Mouse (Mus musculus) ES-E14 (cell line): ENCODE measurements at regions not wholly inside any gene's neighbourhood (a gene's known extent, or its start where the extent isn't known, plus 50 kb on each side); places are given as distances from the start of the nearest gene placed in this dataset.

ENCODE experiments used
- DNase-seq: peaks from one replicate; pipeline ENCODE4 v3.0.0-alpha.2; 2013; ENCODE audit warnings: low read depth, low spot score
- H3K27ac ChIP-seq: 2 replicates; pipeline ENCODE4 v1.5.1; 2012; ENCODE audit warnings: low read depth, mild to moderate bottlenecking, low read length, moderate library complexity, mixed read lengths; ENCODE audit not compliant: poor library complexity, insufficient read depth, severe bottlenecking
- H3K36me3 ChIP-seq: 2 replicates; pipeline ENCODE4 v1.6.1; 2012; ENCODE audit warnings: mild to moderate bottlenecking, low read length, moderate library complexity, mixed read lengths; ENCODE audit not compliant: control insufficient read depth, poor library complexity, insufficient read depth, severe bottlenecking
- H3K4me1 ChIP-seq, 2 experiments: fragments of 150-350 bp in 1 of 2; sonication (generic) in 1 of 2; 2 replicates each; pipeline ENCODE4 v1.6.1; 2012; ENCODE audit warnings: low read length in 2 of 2, mild to moderate bottlenecking in 1 of 2, mixed read lengths in 1 of 2; ENCODE audit not compliant: control insufficient read depth in 2 of 2, insufficient read depth in 2 of 2, poor library complexity in 1 of 2
- H3K4me3 ChIP-seq, 2 experiments: fragments of 150-350 bp in 1 of 2; sonication (generic) in 1 of 2; 2 replicates each; pipeline ENCODE4 v1.5.1; 2012; ENCODE audit warnings: low read length in 2 of 2, low read depth in 1 of 2, mild to moderate bottlenecking in 1 of 2, mixed read lengths in 1 of 2; ENCODE audit not compliant: insufficient read depth in 1 of 2, poor library complexity in 1 of 2, severe bottlenecking in 1 of 2
- H3K9ac ChIP-seq: 2 replicates; pipeline ENCODE4 v1.6.1; 2012; ENCODE audit warnings: low read depth, mild to moderate bottlenecking, low read length, mixed read lengths; ENCODE audit not compliant: poor library complexity, insufficient read depth, severe bottlenecking
- H3K9me3 ChIP-seq: fragments of 150-350 bp; sonication (generic); 2 replicates; pipeline ENCODE4 v1.6.1; 2012; ENCODE audit warnings: low read depth, mild to moderate bottlenecking, low read length; ENCODE audit not compliant: control insufficient read depth, insufficient read depth
- CHD2 ChIP-seq: IDR thresholded peaks from 2 replicates; pipeline ENCODE4 v1.6.1; 2014; ENCODE audit warnings: mild to moderate bottlenecking, low read depth, low read length, inconsistent platforms
- HCFC1 ChIP-seq: IDR thresholded peaks from 2 replicates; pipeline ENCODE4 v1.6.1; 2012; ENCODE audit warnings: low read length, inconsistent platforms, borderline replicate concordance; ENCODE audit not compliant: insufficient read depth
- MAFK ChIP-seq: IDR thresholded peaks from 2 replicates; pipeline ENCODE4 v1.6.1; 2014; ENCODE audit warnings: mild to moderate bottlenecking, low read depth, low read length, inconsistent platforms; ENCODE audit not compliant: insufficient read depth
- ZC3H11A ChIP-seq: IDR thresholded peaks from 2 replicates; pipeline ENCODE4 v1.6.1; 2012; ENCODE audit warnings: low read depth, mild to moderate bottlenecking, inconsistent platforms, low read length, borderline replicate concordance
- ZNF384 ChIP-seq: IDR thresholded peaks from 2 replicates; pipeline ENCODE4 v1.6.1; 2012; ENCODE audit warnings: low read depth, low read length, inconsistent platforms
- in situ Hi-C, 2 experiments: fragments of 600-800 bp; cut with MboI; formaldehyde crosslinking; loops; one replicate each; pipeline ENCODE4 v1.15.1; 2025; ENCODE audit warnings: low sequenced_read_pairs in 2 of 2, inconsistent platforms in 1 of 2; ENCODE audit not compliant: unreplicated experiment in 2 of 2

DNA sequence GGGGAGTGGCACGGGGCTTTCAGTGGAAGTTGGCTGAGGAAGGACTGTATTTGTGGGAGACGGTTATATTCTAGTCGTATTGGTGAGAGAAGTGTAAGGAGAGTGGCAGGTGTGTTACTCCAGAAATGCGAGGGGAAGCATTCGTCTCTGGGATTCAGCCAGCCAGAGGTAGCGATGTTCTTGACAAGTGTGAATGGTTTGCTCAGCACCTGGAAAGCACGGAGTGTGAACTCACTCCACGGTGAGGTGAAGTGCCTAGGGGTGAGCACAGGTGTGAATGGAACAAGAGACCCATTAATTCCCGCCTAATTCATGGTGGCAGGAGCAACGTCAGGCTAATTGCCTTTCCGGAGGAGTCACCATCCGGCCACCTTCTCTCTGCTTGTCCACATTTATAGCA is 498.9 kb downstream of the Dok5 start:
- Histone ChIP-seq H3K9me3 (no peaks in the 10 kb centered on the region), H3K4me1 (peaks cover 9 to 11% of the 10 kb centered on the region in 2 experiments), H3K36me3 (no peaks in the 10 kb centered on the region), H3K4me3 (no peak overlapping the region), H3K27ac (no peak overlapping the region), H3K9ac (no peak overlapping the region)
- in situ Hi-C loops, result no loop called here
- DNase-seq, result no peak
- no peak for TF ChIP-seq ZC3H11A
- TF ChIP-seq MAFK, result no peak
- TF ChIP-seq HCFC1, result no peak
- no peak for TF ChIP-seq CHD2
- TF ChIP-seq ZNF384, result no peak

GRCm38 (mm10) chr2:171228229-171228628 is 496.6 kb downstream of the Dok5 start:
- Histone ChIP-seq H3K36me3 (no peaks in the 10 kb centered on the region), H3K27ac (no peak overlapping the region), H3K9ac (no peak overlapping the region), H3K4me3 (no peak overlapping the region), H3K9me3 (no peaks in the 10 kb centered on the region), H3K4me1 (peaks cover 9 to 11% of the 10 kb centered on the region in 2 experiments)
- no peak for TF ChIP-seq ZC3H11A
- TF ChIP-seq CHD2, result no peak
- no peak for TF ChIP-seq MAFK
- TF ChIP-seq HCFC1, result no peak
- no peak for DNase-seq
- in situ Hi-C loops, result no loop called here

GRCm38 (mm10) chr2:171213792-171214191 is 482.2 kb downstream of the Dok5 start:
- TF ChIP-seq ZNF384 (no peak), MAFK (no peak), ZC3H11A (no peak), HCFC1 (no peak), CHD2 (no peak)
- no peak for DNase-seq
- no peaks in the 10 kb centered on the region for H3K36me3 ChIP-seq
- H3K9ac ChIP-seq, result no peak overlapping the region
- H3K4me1 ChIP-seq, result no peaks in the 10 kb centered on the region
- no peaks in the 10 kb centered on the region for H3K9me3 ChIP-seq
- H3K4me3 ChIP-seq, result no peak overlapping the region
- in situ Hi-C loops, result no loop called here
- no peak overlapping the region for H3K27ac ChIP-seq

GRCm38 (mm10) chr2:171196472-171196871 is 464.9 kb downstream of the Dok5 start:
- Histone ChIP-seq H3K4me1 (no peaks in the 10 kb centered on the region), H3K27ac (no peak overlapping the region), H3K36me3 (no peaks in the 10 kb centered on the region), H3K9me3 (no peaks in the 10 kb centered on the region), H3K4me3 (no peak overlapping the region), H3K9ac (no peak overlapping the region)
- DNase-seq, result no peak
- TF ChIP-seq MAFK (no peak), ZNF384 (no peak), CHD2 (no peak), HCFC1 (no peak), ZC3H11A (no peak)
- in situ Hi-C loops, result no loop called here

DNA sequence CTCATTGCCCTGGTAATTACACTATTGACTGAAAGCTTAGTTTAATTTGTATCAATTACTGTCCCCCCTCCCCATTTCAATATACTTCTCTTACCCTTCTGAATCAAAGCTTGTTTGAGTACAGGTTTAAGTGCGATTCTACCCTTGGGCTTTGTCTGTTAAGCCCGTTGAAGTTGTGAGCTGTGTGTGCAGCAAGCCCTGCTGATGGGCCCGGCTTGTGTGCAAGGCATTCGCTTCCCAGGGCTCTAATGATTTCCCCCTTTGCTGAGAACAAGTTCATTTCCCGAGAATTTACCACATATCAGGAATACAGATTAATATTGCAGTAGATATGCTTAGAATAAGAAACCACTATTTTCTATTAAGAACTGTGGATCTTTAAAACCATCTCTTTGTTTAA is 460.6 kb downstream of the Dok5 start:
- no peak for TF ChIP-seq MAFK
- TF ChIP-seq ZNF384, result no peak
- no peak for TF ChIP-seq ZC3H11A
- no peak for TF ChIP-seq CHD2
- TF ChIP-seq HCFC1, result no peak
- Histone ChIP-seq H3K9me3 (no peaks in the 10 kb centered on the region), H3K4me3 (no peak overlapping the region), H3K9ac (no peak overlapping the region), H3K27ac (no peak overlapping the region), H3K36me3 (no peaks in the 10 kb centered on the region), H3K4me1 (no peaks in the 10 kb centered on the region)
- in situ Hi-C loops, result no loop called here
- no peak for DNase-seq
